Mouse (Mus musculus) liver, embryonic 12.5 days (tissue): ENCODE data around the gene Syn3. TPM values are rescaled to one million over a fixed set of nuclear protein-coding genes. Genes with fewer than 3 reads are reported as not detected.
A peak's percentile ranks its signal among the peaks of the same experiment; 100 is the strongest.

Source experiments
- ATAC-seq: fragments of 200-750 bp; cut with Nextera tagmentation; 2 replicates; pipeline ENCODE4 v1.8.0; 2017; ENCODE audit warnings: moderate number of reproducible peaks, mild to moderate bottlenecking, moderate library complexity
- H3K27ac ChIP-seq: fragments of 300-500 bp; sonication (generic); 2 replicates; pipeline ENCODE4 v1.5.1; 2016; ENCODE audit warnings: mild to moderate bottlenecking
- H3K27me3 ChIP-seq: fragments of 300-500 bp; sonication (generic); replicated peaks from 2 replicates; pipeline ENCODE4 v1.6.1; 2016; ENCODE audit warnings: mild to moderate bottlenecking, moderate library complexity
- H3K36me3 ChIP-seq: fragments of 300-500 bp; sonication (generic); 2 replicates; pipeline ENCODE4 v1.6.1; 2016; ENCODE audit warnings: mild to moderate bottlenecking, moderate library complexity
- H3K4me1 ChIP-seq: fragments of 300-500 bp; sonication (generic); 2 replicates; pipeline ENCODE4 v1.6.1; 2016
- H3K4me2 ChIP-seq: fragments of 300-500 bp; sonication (generic); 2 replicates; pipeline ENCODE4 v1.6.1; 2016; ENCODE audit warnings: mild to moderate bottlenecking, moderate library complexity
- H3K4me3 ChIP-seq: fragments of 300-500 bp; sonication (generic); 2 replicates; pipeline ENCODE4 v1.5.1; 2016; ENCODE audit warnings: mild to moderate bottlenecking, moderate library complexity
- H3K9ac ChIP-seq: fragments of 300-500 bp; sonication (generic); 2 replicates; pipeline ENCODE4 v1.6.1; 2016; ENCODE audit warnings: mild to moderate bottlenecking, moderate library complexity
- H3K9me3 ChIP-seq: fragments of 300-500 bp; sonication (generic); replicated peaks from 2 replicates; pipeline ENCODE4 v1.6.1; 2016; ENCODE audit warnings: mild to moderate bottlenecking, moderate library complexity
- WGBS: fragments of 180-500 bp; shearing (Covaris S2); methylation state at CpG from one replicate; pipeline ENCODE4 v1.1.7; 2016; ENCODE audit not compliant: insufficient replicate concordance; 5-methylcytosine and 5-hydroxymethylcytosine counted together
- polyA plus RNA-seq: library from polyadenylated mRNA; unstranded; fragments of >200 nt; fragmentation: Nextera tagmentation; extraction: Ambion mirVana; gene quantifications from 2 replicates; pipeline ENCODE4 v1.2.1, GENCODE M21; 2016

Syn3 gene
- polyA plus RNA-seq, 1 experiment from 2014 or later: 0.57 TPM

- H3K4me1 ChIP-seq: peaks cover 76% of the 10 kb centered on the region
- WGBS: 66% methylated on average over 5 of the region's 5 CpGs
- no peaks in the 10 kb centered on the region for H3K27me3 ChIP-seq
- no peak overlapping the region for H3K4me3 ChIP-seq
- no peaks in the 10 kb centered on the region for H3K36me3 ChIP-seq
- H3K4me2 ChIP-seq: no peak overlapping the region
- H3K9ac ChIP-seq: no peak overlapping the region
- peak overlapping the region; percentile 72 for H3K27ac ChIP-seq
- ATAC-seq: no peak
- H3K9me3 ChIP-seq: no peaks in the 10 kb centered on the region
Measured at GRCm38 (mm10) chr10:86330993-86331680, 167.6 kb downstream of the Syn3 start.

- Histone ChIP-seq H3K9me3 (no peaks in the 10 kb centered on the region), H3K4me3 (no peak overlapping the region), H3K36me3 (no peaks in the 10 kb centered on the region), H3K4me2 (no peak overlapping the region; the same call in 1 of the 2 replicates), H3K4me1 (peaks cover 63% of the 10 kb centered on the region), H3K9ac (no peak overlapping the region), H3K27me3 (no peaks in the 10 kb centered on the region), H3K27ac (peak overlapping the region; percentile 55; the same call in 1 of the 2 replicates)
- ATAC-seq: peak; percentile 52; the same call in 1 of the 2 replicates
- WGBS: 84% methylated on average over 8 of the region's 8 CpGs
Measured at GRCm38 (mm10) chr10:86329241-86329882, 169.3 kb downstream of the Syn3 start.

DNA sequence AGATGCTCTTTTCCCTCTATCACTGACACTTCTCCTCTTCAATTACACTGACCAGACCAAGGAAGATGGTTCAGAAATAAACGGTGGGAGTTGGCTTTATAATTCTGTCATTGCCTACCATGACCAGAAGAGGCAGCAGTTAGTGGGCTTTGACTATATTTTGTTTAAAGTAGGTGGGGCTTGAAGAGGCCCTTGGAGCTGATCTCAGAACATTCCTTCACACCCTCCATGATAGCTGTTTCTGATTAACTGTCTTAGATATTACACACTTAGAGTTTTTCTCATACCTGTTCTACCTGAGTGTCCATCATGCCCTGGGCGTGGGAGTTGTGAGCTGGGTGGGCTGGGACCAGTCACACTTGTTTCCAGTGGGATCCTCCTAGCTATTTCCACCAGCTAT, 170.0 kb downstream of the Syn3 start:
- peaks cover 56% of the 10 kb centered on the region for H3K4me1 ChIP-seq
- 70% methylated on average over 2 of the region's 2 CpGs for WGBS

GRCm38 (mm10) chr10:86328143-86328542, 170.6 kb downstream of the Syn3 start:
- no peaks in the 10 kb centered on the region for H3K36me3 ChIP-seq
- no peaks in the 10 kb centered on the region for H3K9me3 ChIP-seq
- H3K27ac ChIP-seq: no peak overlapping the region
- peaks cover 50% of the 10 kb centered on the region for H3K4me1 ChIP-seq
- no peak overlapping the region for H3K4me2 ChIP-seq
- 74% methylated on average over 4 of the region's 4 CpGs for WGBS
- H3K9ac ChIP-seq: no peak overlapping the region
- ATAC-seq: no peak
- H3K27me3 ChIP-seq: no peaks in the 10 kb centered on the region
- no peak overlapping the region for H3K4me3 ChIP-seq

More for the DNA sequence above, 170.0 kb downstream of the Syn3 start:
- Histone ChIP-seq H3K4me3 (no peak overlapping the region), H3K9me3 (no peaks in the 10 kb centered on the region), H3K36me3 (no peaks in the 10 kb centered on the region), H3K4me2 (no peak overlapping the region), H3K27me3 (no peaks in the 10 kb centered on the region), H3K27ac (peak overlapping the region; percentile 55; the same call in 1 of the 2 replicates), H3K9ac (no peak overlapping the region)
- ATAC-seq: no peak

DNA sequence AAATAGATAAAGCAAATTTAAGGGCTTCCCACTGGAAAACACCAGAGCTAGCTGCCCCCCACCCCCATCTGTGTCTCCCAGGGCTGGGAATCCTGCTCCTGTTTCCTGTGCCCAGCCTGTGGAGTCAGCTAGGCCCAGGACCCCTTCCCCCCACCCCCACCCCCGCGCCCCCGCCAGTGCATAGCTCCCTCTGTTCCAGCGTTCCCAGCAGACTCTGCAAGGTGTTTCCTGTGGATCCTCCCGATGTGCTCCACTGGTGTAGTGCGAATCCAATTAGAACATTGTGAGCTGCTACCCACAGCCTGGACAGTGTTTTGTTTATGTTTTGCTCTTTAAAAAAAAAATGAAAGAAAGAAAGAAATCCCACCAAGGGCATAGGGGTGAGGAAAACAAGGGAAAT, 173.4 kb downstream of the Syn3 start:
- no peaks in the 10 kb centered on the region for H3K36me3 ChIP-seq
- H3K4me3 ChIP-seq: no peak overlapping the region
- no peak for ATAC-seq
- H3K27ac ChIP-seq: no peak overlapping the region
- peaks cover 22% of the 10 kb centered on the region for H3K4me1 ChIP-seq
- WGBS: 27% methylated on average over 6 of the region's 6 CpGs
- H3K27me3 ChIP-seq: no peaks in the 10 kb centered on the region; the same call in 1 of the 2 replicates
- no peak overlapping the region for H3K4me2 ChIP-seq
- no peaks in the 10 kb centered on the region for H3K9me3 ChIP-seq
- no peak overlapping the region for H3K9ac ChIP-seq

DNA sequence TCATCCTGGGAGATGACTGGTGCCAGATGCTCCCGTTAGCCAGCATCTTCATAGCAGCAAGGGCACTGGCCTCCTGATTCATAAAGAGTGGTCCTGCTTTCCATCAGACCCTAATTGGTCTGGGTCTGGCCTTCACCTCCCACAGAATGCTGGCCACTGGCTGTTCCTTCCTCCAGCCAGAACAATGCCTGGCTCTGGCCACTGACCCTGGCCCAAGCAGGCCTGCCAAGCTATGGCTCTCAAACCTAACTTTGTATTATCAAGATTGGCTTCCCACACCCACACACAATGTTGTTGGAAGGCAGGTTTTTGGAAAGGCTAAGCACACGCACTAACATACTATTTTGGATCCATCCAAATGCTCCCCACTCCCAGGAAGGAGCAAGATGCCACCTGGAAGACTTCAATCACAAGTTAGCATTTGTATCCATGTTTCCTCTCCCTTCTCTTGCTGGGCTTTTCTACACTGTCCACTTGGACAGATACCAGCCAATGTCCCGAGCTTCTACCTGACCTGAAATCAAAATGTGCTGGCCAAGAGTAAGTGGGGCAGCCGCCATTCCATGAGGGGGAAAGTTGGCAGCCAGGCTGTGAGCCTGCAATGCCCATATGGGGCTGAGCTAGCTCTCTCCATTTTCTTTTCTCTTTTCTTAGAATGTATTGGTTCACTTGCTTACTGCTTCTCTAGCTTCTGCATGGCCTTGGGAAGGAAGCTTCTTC, 175.3 kb downstream of the Syn3 start:
- no peak for ATAC-seq
- Histone ChIP-seq H3K27ac (no peak overlapping the region), H3K9ac (no peak overlapping the region), H3K4me1 (peaks cover 3% of the 10 kb centered on the region; the same call in 1 of the 2 replicates), H3K36me3 (no peaks in the 10 kb centered on the region), H3K4me2 (no peak overlapping the region), H3K9me3 (no peaks in the 10 kb centered on the region), H3K27me3 (no peaks in the 10 kb centered on the region; the same call in 1 of the 2 replicates), H3K4me3 (no peak overlapping the region)
- 69% methylated on average over 4 of the region's 4 CpGs for WGBS

DNA sequence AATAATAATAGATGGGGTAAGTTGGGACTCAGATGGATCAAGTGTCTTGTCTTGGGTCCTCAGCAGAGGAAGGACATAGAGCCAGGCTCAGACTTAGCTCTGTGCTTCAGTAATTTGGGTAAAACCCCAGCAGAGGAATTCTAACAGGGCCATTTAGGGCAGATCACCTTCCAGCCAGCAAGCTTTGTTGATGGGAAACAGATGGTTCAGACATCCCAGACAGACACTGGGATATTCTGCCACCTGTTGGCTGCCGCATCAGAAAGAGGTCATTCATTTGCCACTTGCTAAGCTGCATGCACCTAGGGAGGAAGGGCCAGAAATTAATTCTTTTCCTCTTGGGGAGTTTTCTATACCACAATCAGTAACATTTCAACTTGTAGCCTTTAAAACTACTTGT, 176.7 kb downstream of the Syn3 start:
- Histone ChIP-seq H3K9me3 (no peaks in the 10 kb centered on the region), H3K4me3 (no peak overlapping the region), H3K27me3 (no peaks in the 10 kb centered on the region; the same call in 1 of the 2 replicates), H3K4me1 (0 out of 2 replicates have a peak, but pooled peaks cover 3% of the 10 kb centered on the region), H3K4me2 (no peak overlapping the region), H3K36me3 (no peaks in the 10 kb centered on the region), H3K9ac (no peak overlapping the region), H3K27ac (no peak overlapping the region)
- ATAC-seq: no peak
- WGBS: 63% methylated on average over 1 of the region's 1 CpGs

- Histone ChIP-seq H3K4me2 (no peak overlapping the region), H3K27ac (no peak overlapping the region), H3K4me1 (0 out of 2 replicates have a peak, but pooled peaks cover 3% of the 10 kb centered on the region), H3K9me3 (no peaks in the 10 kb centered on the region), H3K9ac (no peak overlapping the region), H3K27me3 (no peaks in the 10 kb centered on the region; the same call in 1 of the 2 replicates), H3K4me3 (no peak overlapping the region), H3K36me3 (no peaks in the 10 kb centered on the region)
- WGBS: 73% methylated on average over 8 of the region's 8 CpGs
- no peak for ATAC-seq
Measured at GRCm38 (mm10) chr10:86321194-86321593, 177.5 kb downstream of the Syn3 start.

GRCm38 (mm10) chr10:86320204-86320603, 178.5 kb downstream of the Syn3 start:
- ATAC-seq: no peak
- H3K9me3 ChIP-seq: no peaks in the 10 kb centered on the region
- no peaks in the 10 kb centered on the region; the same call in 1 of the 2 replicates for H3K27me3 ChIP-seq
- WGBS: 87% methylated on average over 5 of the region's 5 CpGs
- H3K36me3 ChIP-seq: no peaks in the 10 kb centered on the region
- H3K4me3 ChIP-seq: no peak overlapping the region
- 0 out of 2 replicates have a peak, but pooled peaks cover 2% of the 10 kb centered on the region for H3K4me1 ChIP-seq
- no peak overlapping the region for H3K4me2 ChIP-seq
- H3K27ac ChIP-seq: no peak overlapping the region
- no peak overlapping the region for H3K9ac ChIP-seq

DNA sequence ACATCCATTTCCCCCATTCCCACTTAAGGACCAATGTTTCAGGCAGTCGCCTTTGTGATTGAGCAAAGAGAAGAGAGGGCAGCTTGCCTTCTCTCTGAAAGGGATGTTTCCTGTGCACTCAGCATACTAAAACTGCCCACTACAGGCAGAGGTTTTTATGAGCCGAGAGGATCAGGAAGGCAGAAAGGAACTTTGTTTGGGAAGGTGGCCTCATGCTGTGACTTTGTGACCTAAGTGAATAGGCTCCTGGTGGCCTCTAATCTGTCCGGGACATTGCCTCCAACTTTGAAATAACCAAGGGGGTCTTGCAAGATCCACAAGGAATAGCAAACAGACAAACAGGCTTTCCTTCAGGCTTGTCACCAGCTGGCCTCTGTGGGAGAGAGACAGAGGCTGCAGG, 179.2 kb downstream of the Syn3 start:
- no peak for ATAC-seq
- H3K27me3 ChIP-seq: no peaks in the 10 kb centered on the region; the same call in 1 of the 2 replicates
- no peaks in the 10 kb centered on the region for H3K9me3 ChIP-seq
- H3K4me1 ChIP-seq: no peaks in the 10 kb centered on the region
- H3K36me3 ChIP-seq: no peaks in the 10 kb centered on the region
- H3K9ac ChIP-seq: no peak overlapping the region
- H3K4me2 ChIP-seq: no peak overlapping the region
- no peak overlapping the region for H3K27ac ChIP-seq
- whole genome bisulfite sequencing: 56% methylated on average over 3 of the region's 3 CpGs
- H3K4me3 ChIP-seq: no peak overlapping the region

DNA sequence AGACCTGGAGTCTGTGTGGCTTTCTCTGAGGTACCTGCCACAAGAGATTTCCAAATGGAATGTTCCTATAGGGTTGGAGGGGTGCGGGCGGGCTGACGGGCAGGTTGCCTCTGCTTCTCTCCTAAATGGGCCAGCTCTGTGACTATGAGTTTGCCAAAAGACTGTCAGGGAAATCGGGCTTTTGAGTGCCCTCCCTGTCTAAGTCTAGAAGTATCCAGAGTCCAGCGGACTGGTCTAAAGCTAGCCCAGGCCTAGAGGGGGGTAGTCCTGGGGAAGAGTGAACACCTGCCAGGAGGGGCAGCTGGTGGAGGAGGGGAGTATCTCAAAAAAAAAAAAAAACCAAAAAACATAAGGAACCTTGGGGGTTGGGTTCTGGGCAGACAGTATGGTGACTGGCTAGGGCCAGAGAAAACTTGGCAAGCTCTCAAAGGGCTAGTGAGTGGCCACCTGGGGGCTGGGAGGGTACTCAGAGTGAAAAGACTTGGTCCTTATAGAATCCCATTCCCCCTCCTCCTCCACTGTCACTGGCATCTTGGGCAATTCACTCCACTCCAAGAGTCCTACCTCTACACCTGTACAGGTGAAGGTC, 180.1 kb downstream of the Syn3 start:
- no peak overlapping the region for H3K4me3 ChIP-seq
- no peaks in the 10 kb centered on the region for H3K36me3 ChIP-seq
- no peaks in the 10 kb centered on the region for H3K4me1 ChIP-seq
- no peak overlapping the region for H3K4me2 ChIP-seq
- no peak for ATAC-seq
- H3K27ac ChIP-seq: no peak overlapping the region
- no peaks in the 10 kb centered on the region for H3K9me3 ChIP-seq
- no peaks in the 10 kb centered on the region; the same call in 1 of the 2 replicates for H3K27me3 ChIP-seq
- no peak overlapping the region for H3K9ac ChIP-seq
- WGBS: 74% methylated on average over 5 of the region's 5 CpGs
